Mouse (Mus musculus) liver, embryonic 11.5 days (tissue): ENCODE measurements around the gene Zfp524. TPM values are rescaled to one million over a fixed set of nuclear protein-coding genes. Genes with fewer than 3 reads are reported as not detected.

Source experiments
- ATAC-seq: fragments of 200-750 bp; cut with Nextera tagmentation; replicated peaks from 2 replicates; pipeline ENCODE4 v1.8.0; 2017; ENCODE audit warnings: moderate number of reproducible peaks, mild to moderate bottlenecking, moderate TSS enrichment, moderate library complexity; ENCODE audit not compliant: low FRiP score
- DNase-seq: peaks from one replicate; pipeline ENCODE4 v3.0.0-alpha.2; 2017; ENCODE audit warnings: low spot score
- H3K27ac ChIP-seq: fragments of 300-500 bp; sonication (generic); 2 replicates; pipeline ENCODE4 v1.5.1; 2014; ENCODE audit warnings: mild to moderate bottlenecking, low read depth, low read length, control low read depth
- H3K27me3 ChIP-seq: fragments of 300-500 bp; sonication (generic); replicated peaks from 2 replicates; pipeline ENCODE4 v1.6.1; 2014; ENCODE audit warnings: low read length, mixed read lengths; ENCODE audit not compliant: control insufficient read depth, insufficient read depth
- H3K36me3 ChIP-seq: fragments of 300-500 bp; sonication (generic); 2 replicates; pipeline ENCODE4 v1.6.1; 2014; ENCODE audit warnings: mild to moderate bottlenecking, low read length, moderate library complexity, mixed read lengths; ENCODE audit not compliant: control insufficient read depth, insufficient read depth
- H3K4me1 ChIP-seq: fragments of 300-500 bp; sonication (generic); replicated peaks from 2 replicates; pipeline ENCODE4 v1.6.1; 2014; ENCODE audit warnings: low read length, mixed read lengths; ENCODE audit not compliant: control insufficient read depth, insufficient read depth
- H3K4me2 ChIP-seq: fragments of 300-500 bp; sonication (generic); 2 replicates; pipeline ENCODE4 v1.6.1; 2014; ENCODE audit warnings: mild to moderate bottlenecking, control low read depth, moderate library complexity
- H3K4me3 ChIP-seq: fragments of 300-500 bp; sonication (generic); 2 replicates; pipeline ENCODE4 v1.5.1; 2014; ENCODE audit warnings: low read depth, low read length, control low read depth
- H3K9ac ChIP-seq: fragments of 300-500 bp; sonication (generic); 2 replicates; pipeline ENCODE4 v1.6.1; 2014; ENCODE audit warnings: low read depth, low read length, control low read depth
- H3K9me3 ChIP-seq: fragments of 300-500 bp; sonication (generic); 2 replicates; pipeline ENCODE4 v1.6.1; 2016; ENCODE audit warnings: low read length, inconsistent platforms, mixed read lengths; ENCODE audit not compliant: control insufficient read depth
- WGBS: fragments of 180-500 bp; shearing (Covaris S2); extraction: QIAGEN DNeasy Blood & Tissue Kit; methylation state at CpG from one replicate; pipeline ENCODE4 v1.1.7; 2014; 5-methylcytosine and 5-hydroxymethylcytosine counted together
- polyA plus RNA-seq: library from polyadenylated mRNA; unstranded; fragments of >200 nt; fragmentation: Nextera tagmentation; extraction: Ambion mirVana; gene quantifications from 2 replicates; pipeline ENCODE4 v1.2.1, GENCODE M21; 2014

Zfp524 gene
- polyA plus RNA-seq, 1 experiment from 2014 or later: 13.9 TPM

- peaks cover 21% of the 10 kb centered on the region; the same call in 1 of the 2 replicates for H3K36me3 ChIP-seq
- peak; percentile 87 for ATAC-seq
- under 1% methylated on average over 44 of the region's 49 CpGs for WGBS
Measured at GRCm38 (mm10) chr7:5020000-5020681, 5.9 kb downstream of the Zfp524 start, which contains the start of the genes Zfp865 and Ccdc106. TSS of gene Zfp865 (plus strand) at chr7:5020376. TSS of gene Ccdc106 (plus strand) at chr7:5020553.

GRCm38 (mm10) chr7:5020685-5021084 is 6.5 kb downstream of the Zfp524 start:
- Histone ChIP-seq H3K27ac (peak overlapping the region; percentile 98), H3K27me3 (no peaks in the 10 kb centered on the region), H3K9me3 (no peaks in the 10 kb centered on the region), H3K4me2 (peak overlapping the region; percentile 78), H3K4me3 (peak overlapping the region; percentile 87), H3K36me3 (peaks cover 21% of the 10 kb centered on the region; the same call in 1 of the 2 replicates), H3K4me1 (peaks cover 20% of the 10 kb centered on the region), H3K9ac (peak overlapping the region; percentile 93)
- WGBS: under 1% methylated on average over 10 of the region's 15 CpGs
- ATAC-seq (0 out of 2 replicates have a peak, but pooled peaks have one; percentile 0), DNase-seq (no peak)

More at GRCm38 (mm10) chr7:5020000-5020681, 5.9 kb downstream of the Zfp524 start, which contains the start of the genes Zfp865 and Ccdc106:
- Histone ChIP-seq H3K9ac (peak within 1 kb of the TSS; percentile 93), H3K27me3 (no peaks in the 10 kb centered on the region), H3K4me2 (peak within 1 kb of the TSS; percentile 78), H3K4me3 (peak within 1 kb of the TSS; percentile 87), H3K27ac (peak within 1 kb of the TSS; percentile 98), H3K9me3 (no peaks in the 10 kb centered on the region), H3K4me1 (peaks cover 20% of the 10 kb centered on the region)
- DNase-seq: peak; percentile 98

GRCm38 (mm10) chr7:5021197-5021596 is 7.0 kb downstream of the Zfp524 start:
- H3K4me1 ChIP-seq: peaks cover 16% of the 10 kb centered on the region
- H3K4me2 ChIP-seq: peak overlapping the region; percentile 78
- WGBS: 50% methylated on average over 5 of the region's 5 CpGs
- peak overlapping the region; percentile 87 for H3K4me3 ChIP-seq
- peak overlapping the region; percentile 98 for H3K27ac ChIP-seq
- DNase-seq (no peak), ATAC-seq (no peak)
- peaks cover 24% of the 10 kb centered on the region; the same call in 1 of the 2 replicates for H3K36me3 ChIP-seq
- H3K27me3 ChIP-seq: no peaks in the 10 kb centered on the region
- H3K9me3 ChIP-seq: no peaks in the 10 kb centered on the region
- peak overlapping the region; percentile 93 for H3K9ac ChIP-seq

DNA sequence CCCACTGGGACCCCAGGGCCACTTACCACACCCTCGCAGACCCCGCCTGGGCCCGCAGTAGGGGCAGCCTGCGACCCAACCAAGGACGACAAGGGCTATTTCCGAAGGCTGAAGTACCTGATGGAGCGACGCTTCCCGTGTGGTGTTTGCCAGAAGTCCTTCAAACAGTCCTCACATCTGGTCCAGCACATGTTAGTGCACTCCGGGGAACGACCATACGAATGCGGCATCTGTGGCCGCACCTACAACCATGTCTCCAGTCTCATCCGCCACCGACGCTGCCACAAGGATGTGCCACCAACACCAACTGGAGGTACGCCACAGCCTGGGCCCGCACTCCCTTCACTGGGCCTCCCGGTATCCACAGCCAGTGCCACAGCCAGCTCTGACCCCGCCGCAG is 15.3 kb downstream of the Zfp524 start:
- H3K4me1 ChIP-seq: no peaks in the 10 kb centered on the region
- no peaks in the 10 kb centered on the region for H3K27me3 ChIP-seq
- no peak overlapping the region for H3K4me3 ChIP-seq
- H3K9me3 ChIP-seq: peaks cover 32% of the 10 kb centered on the region
- H3K4me2 ChIP-seq: no peak overlapping the region
- ATAC-seq (0 out of 2 replicates have a peak, but pooled peaks have one; percentile 40), DNase-seq (no peak)
- WGBS: 94% methylated on average over 22 of the region's 22 CpGs
- H3K27ac ChIP-seq: no peak overlapping the region
- peaks cover 70% of the 10 kb centered on the region for H3K36me3 ChIP-seq
- no peak overlapping the region for H3K9ac ChIP-seq

DNA sequence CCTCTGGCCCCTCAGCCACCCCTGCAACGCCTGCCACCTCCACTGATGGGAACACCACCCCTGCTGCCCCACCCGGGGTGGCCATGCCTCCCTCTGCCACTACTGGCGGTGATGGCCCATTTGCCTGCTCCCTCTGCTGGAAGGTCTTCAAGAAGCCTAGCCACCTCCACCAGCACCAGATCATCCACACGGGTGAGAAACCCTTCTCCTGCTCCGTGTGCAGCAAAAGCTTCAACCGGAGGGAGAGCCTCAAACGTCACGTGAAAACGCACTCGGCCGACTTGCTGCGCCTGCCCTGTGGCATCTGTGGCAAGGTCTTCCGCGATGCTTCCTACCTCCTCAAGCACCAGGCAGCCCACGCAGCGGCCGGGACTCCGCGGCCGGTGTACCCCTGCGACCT is 15.7 kb downstream of the Zfp524 start:
- WGBS: 93% methylated on average over 21 of the region's 21 CpGs
- Histone ChIP-seq H3K36me3 (peaks cover 69% of the 10 kb centered on the region), H3K9ac (no peak overlapping the region), H3K27ac (no peak overlapping the region), H3K9me3 (peaks cover 32% of the 10 kb centered on the region), H3K27me3 (no peaks in the 10 kb centered on the region), H3K4me1 (no peaks in the 10 kb centered on the region), H3K4me2 (no peak overlapping the region), H3K4me3 (no peak overlapping the region)
- DNase-seq: no peak
- no peak for ATAC-seq

DNA sequence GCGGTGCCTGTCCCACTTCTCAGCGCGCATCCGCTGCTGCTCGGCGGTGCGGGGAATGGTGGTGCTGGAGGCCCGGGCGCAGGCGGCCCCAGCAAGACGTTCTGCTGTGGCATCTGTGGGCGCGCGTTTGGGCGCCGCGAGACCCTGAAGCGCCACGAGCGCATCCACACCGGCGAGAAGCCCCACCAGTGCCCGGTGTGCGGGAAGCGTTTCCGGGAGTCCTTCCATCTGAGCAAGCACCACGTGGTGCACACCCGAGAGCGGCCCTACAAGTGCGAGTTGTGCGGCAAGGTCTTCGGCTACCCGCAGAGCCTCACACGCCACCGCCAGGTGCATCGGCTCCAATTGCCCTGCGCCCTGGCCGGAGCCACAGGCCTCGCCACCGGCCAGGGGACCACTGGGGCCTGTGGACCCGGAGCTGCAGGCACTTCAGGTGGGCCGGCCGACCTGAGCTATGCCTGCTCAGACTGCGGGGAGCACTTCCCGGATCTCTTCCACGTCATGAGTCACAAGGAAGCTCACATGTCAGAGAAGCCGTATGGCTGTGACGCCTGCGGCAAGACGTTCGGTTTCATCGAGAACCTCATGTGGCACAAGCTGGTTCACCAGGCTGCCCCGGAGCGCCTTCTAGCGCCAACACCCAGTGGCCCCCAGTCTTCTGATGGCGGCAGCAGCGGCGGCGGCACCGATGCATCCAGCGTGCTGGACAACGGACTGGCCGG is 16.5 kb downstream of the Zfp524 start:
- Histone ChIP-seq H3K27ac (no peak overlapping the region), H3K9ac (no peak overlapping the region), H3K4me3 (0 out of 2 replicates have a peak overlapping the region, but pooled peaks have one; percentile 14), H3K4me2 (no peak overlapping the region), H3K4me1 (no peaks in the 10 kb centered on the region), H3K27me3 (no peaks in the 10 kb centered on the region), H3K36me3 (peaks cover 73% of the 10 kb centered on the region), H3K9me3 (peaks cover 32% of the 10 kb centered on the region)
- 86% methylated on average over 63 of the region's 63 CpGs for WGBS
- ATAC-seq (no peak), DNase-seq (no peak)

GRCm38 (mm10) chr7:5031496-5031895 is 17.3 kb downstream of the Zfp524 start:
- ATAC-seq (no peak), DNase-seq (no peak)
- peaks cover 32% of the 10 kb centered on the region for H3K9me3 ChIP-seq
- H3K9ac ChIP-seq: no peak overlapping the region
- no peak overlapping the region for H3K27ac ChIP-seq
- no peaks in the 10 kb centered on the region for H3K4me1 ChIP-seq
- H3K36me3 ChIP-seq: peaks cover 72% of the 10 kb centered on the region
- H3K4me2 ChIP-seq: no peak overlapping the region
- 84% methylated on average over 46 of the region's 46 CpGs for WGBS
- H3K4me3 ChIP-seq: no peak overlapping the region
- no peaks in the 10 kb centered on the region for H3K27me3 ChIP-seq

GRCm38 (mm10) chr7:5033818-5034217 is 19.6 kb downstream of the Zfp524 start, which contains the start of gene 4632433K11Rik:
TSS of gene 4632433K11Rik (plus strand) at chr7:5034118.
- WGBS: 83% methylated on average over 3 of the region's 3 CpGs
- Histone ChIP-seq H3K9me3 (peaks cover 31% of the 10 kb centered on the region), H3K27me3 (no peaks in the 10 kb centered on the region), H3K4me2 (no peak within 1 kb of the TSS), H3K4me3 (no peak within 1 kb of the TSS), H3K9ac (no peak within 1 kb of the TSS), H3K36me3 (peaks cover 60% of the 10 kb centered on the region), H3K27ac (no peak within 1 kb of the TSS), H3K4me1 (peaks cover 6% of the 10 kb centered on the region)
- DNase-seq: no peak
- ATAC-seq: no peak
